Mouse (Mus musculus) cortical plate, adult 2 months (tissue): ENCODE measurements at regions not wholly inside any gene's neighbourhood (a gene's known extent, or its start where the extent isn't known, plus 50 kb on each side); places are given as distances from the start of the nearest gene placed in this dataset.

Source experiments
- H3K27ac ChIP-seq: fragments of 200-500 bp; 2 replicates; pipeline ENCODE4 v1.5.1; 2012; ENCODE audit warnings: low read length, control low read depth, inconsistent platforms; ENCODE audit not compliant: insufficient read depth
- H3K4me1 ChIP-seq: fragments of 200-500 bp; 2 replicates; pipeline ENCODE4 v1.6.1; 2011; ENCODE audit warnings: low read length; ENCODE audit not compliant: control insufficient read depth, insufficient read depth
- H3K4me3 ChIP-seq: fragments of 200-500 bp; 2 replicates; pipeline ENCODE4 v1.5.1; 2011; ENCODE audit warnings: mild to moderate bottlenecking, low read length, control low read depth; ENCODE audit not compliant: insufficient read depth
- CTCF ChIP-seq: fragments of 200-500 bp; IDR thresholded peaks from 2 replicates; pipeline ENCODE4 v1.5.1; 2011; ENCODE audit warnings: mild to moderate bottlenecking, control low read depth, low read length; ENCODE audit not compliant: insufficient read depth; ENCODE audit errors: extremely low read depth
- POLR2A ChIP-seq: fragments of 200-500 bp; IDR thresholded peaks from 2 replicates; pipeline ENCODE4 v1.6.1; 2011; ENCODE audit warnings: mild to moderate bottlenecking, low read length, control low read depth; ENCODE audit not compliant: insufficient read depth; ENCODE audit errors: extremely low read depth

GRCm38 (mm10) chr14:106593352-106593751 lies 487.4 kb downstream of the Trim52 start:
- TF ChIP-seq CTCF (no peak), POLR2A (no peak)
- no peak overlapping the region for H3K4me3 ChIP-seq
- H3K4me1 ChIP-seq: no peaks in the 10 kb centered on the region
- H3K27ac ChIP-seq: no peak overlapping the region

- TF ChIP-seq POLR2A (no peak), CTCF (no peak)
- Histone ChIP-seq H3K27ac (no peak overlapping the region), H3K4me3 (no peak overlapping the region), H3K4me1 (no peaks in the 10 kb centered on the region)
Measured at GRCm38 (mm10) chr14:106593980-106594379, 488.0 kb downstream of the Trim52 start.

DNA sequence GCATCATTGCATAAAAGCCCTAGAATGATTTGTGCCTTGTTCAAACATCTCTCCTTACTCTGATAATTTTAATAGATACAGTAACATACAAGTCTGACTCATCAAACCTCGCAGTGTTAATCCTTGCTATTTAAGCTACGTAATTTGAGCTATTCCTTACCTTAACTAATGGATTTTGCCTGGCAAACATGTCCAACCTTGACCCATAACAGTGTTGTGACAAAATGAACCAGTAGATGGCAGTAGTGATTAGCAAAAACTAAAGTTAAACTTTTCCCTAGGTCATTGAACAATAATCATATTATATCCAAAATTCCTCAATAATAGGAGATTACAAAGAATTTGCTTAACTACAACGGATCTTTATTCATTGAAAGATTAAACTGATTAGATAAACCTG lies 501.0 kb downstream of the Trim52 start:
- H3K27ac ChIP-seq: no peak overlapping the region
- no peaks in the 10 kb centered on the region for H3K4me1 ChIP-seq
- no peak for TF ChIP-seq POLR2A
- peak; percentile 19; the same call in 1 of the 2 replicates for TF ChIP-seq CTCF
- no peak overlapping the region for H3K4me3 ChIP-seq

GRCm38 (mm10) chr14:106608341-106608927 lies 502.4 kb downstream of the Trim52 start:
- Histone ChIP-seq H3K27ac (no peak overlapping the region), H3K4me1 (no peaks in the 10 kb centered on the region)

More at GRCm38 (mm10) chr14:106608341-106608927, 502.4 kb downstream of the Trim52 start:
- H3K4me3 ChIP-seq: no peak overlapping the region
- no peak for TF ChIP-seq CTCF
- TF ChIP-seq POLR2A: no peak
